Mouse (Mus musculus): ENCODE data around the gene 1700001J03Rik.
"Not testable (repeated sequence)": the region's sequence is repeated elsewhere in the genome, so short reads cannot be mapped to it uniquely, and the experiment has no call there.

Gene 1700001J03Rik

GRCm38 (mm10) chr5:146185204-146185603 lies at the start of gene 1700001J03Rik:
TSS of gene 1700001J03Rik (minus strand) at chr5:146185304.
- DNase-seq (ENCODE audit: extremely low spot score, low spot score): not testable (repeated sequence)

- no peak for DNase-seq (ENCODE audit: extremely low spot score, low spot score)
Observed at GRCm38 (mm10) chr5:146234336-146234735, 49.2 kb upstream of the 1700001J03Rik start.

GRCm38 (mm10) chr5:146232816-146233215 lies 47.7 kb upstream of the 1700001J03Rik start:
- DNase-seq (ENCODE audit: extremely low spot score, low spot score): no peak

- DNase-seq (ENCODE audit: extremely low spot score, low spot score): no peak
Observed at GRCm38 (mm10) chr5:146232056-146232675, 47.1 kb upstream of the 1700001J03Rik start.

- peak; percentile 54 for DNase-seq (ENCODE audit: extremely low spot score, low spot score)
Observed at GRCm38 (mm10) chr5:146231655-146231996, 46.5 kb upstream of the 1700001J03Rik start.

GRCm38 (mm10) chr5:146230864-146231654 lies 46.0 kb upstream of the 1700001J03Rik start, which contains the start of gene Cdk8:
TSS of gene Cdk8 (plus strand) at chr5:146231230.
- DNase-seq (ENCODE audit: extremely low spot score, low spot score): peak; percentile 96

- no peak for DNase-seq (ENCODE audit: extremely low spot score, low spot score)
Observed at GRCm38 (mm10) chr5:146229869-146230650, 45.0 kb upstream of the 1700001J03Rik start.

- DNase-seq (ENCODE audit: extremely low spot score, low spot score): no peak
Observed at GRCm38 (mm10) chr5:146227496-146227895, 42.4 kb upstream of the 1700001J03Rik start.

GRCm38 (mm10) chr5:146223786-146224185 lies 38.7 kb upstream of the 1700001J03Rik start:
- DNase-seq (ENCODE audit: extremely low spot score, low spot score): no peak

GRCm38 (mm10) chr5:146221722-146222121 lies 36.6 kb upstream of the 1700001J03Rik start:
- DNase-seq (ENCODE audit: extremely low spot score, low spot score): no peak

GRCm38 (mm10) chr5:146220879-146221714 lies 36.0 kb upstream of the 1700001J03Rik start, which contains the start of gene Rnf6:
TSS of gene Rnf6 (minus strand) at chr5:146221555.
- peak; percentile 93 for DNase-seq (ENCODE audit: extremely low spot score, low spot score)

GRCm38 (mm10) chr5:146220501-146220878 lies 35.4 kb upstream of the 1700001J03Rik start:
- DNase-seq (ENCODE audit: extremely low spot score, low spot score): no peak

GRCm38 (mm10) chr5:146205537-146205936 lies 20.4 kb upstream of the 1700001J03Rik start:
- DNase-seq (ENCODE audit: extremely low spot score, low spot score): no peak

- no peak for DNase-seq (ENCODE audit: extremely low spot score, low spot score)
Observed at GRCm38 (mm10) chr5:146203921-146204320, 18.8 kb upstream of the 1700001J03Rik start.

GRCm38 (mm10) chr5:146200580-146200979 lies 15.5 kb upstream of the 1700001J03Rik start:
- DNase-seq (ENCODE audit: extremely low spot score, low spot score): no peak

- no peak for DNase-seq (ENCODE audit: extremely low spot score, low spot score)
Observed at GRCm38 (mm10) chr5:146199540-146199939, 14.4 kb upstream of the 1700001J03Rik start.

GRCm38 (mm10) chr5:146199073-146199472 lies 14.0 kb upstream of the 1700001J03Rik start:
- DNase-seq (ENCODE audit: extremely low spot score, low spot score): no peak

- DNase-seq (ENCODE audit: extremely low spot score, low spot score): no peak
Observed at GRCm38 (mm10) chr5:146193360-146193759, 8.3 kb upstream of the 1700001J03Rik start.

GRCm38 (mm10) chr5:146190501-146191269 lies 5.6 kb upstream of the 1700001J03Rik start:
- no peak for DNase-seq (ENCODE audit: extremely low spot score, low spot score)

GRCm38 (mm10) chr5:146190093-146190492 lies 5.0 kb upstream of the 1700001J03Rik start:
- no peak for DNase-seq (ENCODE audit: extremely low spot score, low spot score)

Data from neural tube, embryonic 10.5 days (tissue).